Mouse (Mus musculus) thymus, postnatal 14 days (tissue): ENCODE measurements around the gene Ttn.

Experiments used
- DNase-seq: peaks from one replicate; pipeline ENCODE4 v3.0.0; 2021

Gene Ttn

DNA sequence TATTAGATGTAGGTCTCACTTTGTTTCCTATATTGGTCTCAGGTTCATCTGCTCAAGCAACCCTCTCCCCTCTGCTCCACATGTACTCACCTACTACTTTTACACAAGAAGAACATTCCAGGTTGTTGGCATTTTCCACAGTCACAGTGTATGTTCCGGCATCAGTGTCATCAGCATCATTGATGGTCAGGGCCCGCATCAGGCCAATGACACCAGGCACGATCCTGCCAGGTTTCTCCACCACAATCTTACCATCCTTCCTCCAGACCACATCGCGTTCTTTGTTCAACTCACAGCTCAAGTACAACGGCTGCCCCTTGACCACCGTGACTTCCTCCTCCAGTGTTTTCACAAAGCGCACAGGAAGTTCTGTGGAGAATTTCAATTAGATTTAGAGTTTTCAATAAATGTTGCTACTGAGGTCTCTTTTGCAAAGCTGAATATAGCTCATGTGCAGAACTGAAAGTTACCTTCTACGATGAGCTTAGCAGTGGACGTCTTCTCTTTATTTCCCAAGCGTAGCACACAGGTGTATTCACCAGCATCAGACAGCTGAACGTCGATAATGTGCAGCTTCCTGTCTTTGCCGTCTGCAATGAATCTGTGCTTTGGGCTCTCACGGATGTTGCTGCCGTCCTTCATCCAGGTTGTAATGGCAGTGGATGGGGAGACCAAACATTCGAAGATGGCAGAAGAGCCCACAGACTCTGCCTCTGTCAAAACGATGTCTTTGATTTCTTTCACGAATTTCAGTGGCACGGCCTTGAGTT, 168.1 kb downstream of the Ttn start:
- DNase-seq = no peak

DNA sequence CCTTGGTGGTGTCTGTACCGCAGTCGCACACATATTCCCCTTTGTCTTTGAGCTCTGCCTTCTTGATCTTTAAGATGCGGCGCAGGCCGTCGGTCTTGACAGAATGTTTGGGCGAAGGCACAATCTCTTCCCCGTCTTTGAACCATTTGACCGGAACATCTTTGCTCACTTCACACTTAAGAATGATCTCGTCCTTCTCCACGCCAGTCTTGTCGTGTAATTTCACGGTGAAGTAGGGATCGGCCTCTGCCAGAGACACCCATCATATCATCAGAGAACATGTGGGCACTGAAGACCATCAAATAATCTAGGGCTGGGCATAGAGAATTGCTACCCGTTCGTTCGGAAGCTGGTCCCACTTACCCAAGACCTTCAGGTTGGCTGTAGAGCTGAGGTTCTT, 171.2 kb downstream of the Ttn start:
- DNase-seq = no peak

DNA sequence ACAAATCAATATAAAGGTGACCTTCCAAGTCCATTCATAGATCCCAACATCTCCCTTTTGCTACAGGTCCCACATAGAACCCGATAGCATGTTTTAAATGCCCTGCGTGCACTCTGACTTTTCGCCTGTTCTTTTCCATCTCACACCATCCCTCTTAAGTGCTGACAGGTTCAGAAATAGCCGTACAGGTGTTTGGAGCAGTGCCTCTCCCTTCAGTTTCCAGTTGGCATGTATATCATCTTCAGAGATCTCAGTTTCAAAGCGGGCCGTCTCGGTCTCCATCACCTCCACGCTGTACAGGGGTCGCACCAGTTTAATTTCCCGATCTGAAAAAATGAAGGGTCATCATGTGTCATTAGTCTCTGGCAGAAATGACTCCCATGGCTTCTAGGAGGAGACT, 174.0 kb downstream of the Ttn start:
- no peak for DNase-seq

DNA sequence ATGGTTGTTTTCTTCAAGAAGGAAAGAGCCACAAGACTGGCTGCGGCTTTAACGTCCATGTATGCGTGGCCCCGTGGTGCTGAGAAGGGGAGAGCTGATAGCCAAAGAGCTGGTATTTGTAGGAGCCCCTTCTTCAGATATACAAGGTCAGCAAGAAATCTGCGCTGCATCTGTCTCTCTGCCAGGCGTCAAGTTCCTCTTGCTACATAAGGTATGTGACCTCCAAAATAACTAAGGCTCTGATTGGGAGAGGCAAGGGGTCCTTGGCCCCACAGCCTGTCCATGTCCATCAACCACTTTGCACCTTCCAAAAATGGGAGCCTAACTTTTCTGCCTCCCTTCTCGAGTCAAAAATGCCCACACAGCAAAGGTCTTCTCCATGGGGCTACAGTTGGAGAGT, 175.1 kb downstream of the Ttn start:
- no peak for DNase-seq

DNA sequence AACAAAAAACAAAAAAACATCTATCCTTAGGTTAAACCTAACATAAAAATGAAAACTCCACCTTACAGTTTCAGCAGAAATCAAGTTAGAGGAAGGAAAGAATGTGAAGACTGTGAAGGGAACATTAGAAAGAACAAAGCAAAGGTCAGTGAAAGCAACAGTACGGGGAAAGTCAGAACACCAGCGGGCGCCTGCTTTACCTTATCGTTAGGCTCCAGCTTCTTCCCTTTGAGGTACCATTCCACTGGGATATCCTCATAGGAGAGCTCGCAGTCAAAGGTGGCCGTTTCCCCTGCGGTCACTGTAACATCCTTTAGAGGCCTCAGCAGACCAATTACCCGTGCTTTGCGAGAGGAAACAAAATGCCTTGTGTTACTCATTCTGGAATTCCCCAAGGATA, 175.5 kb downstream of the Ttn start:
- DNase-seq = no peak

DNA sequence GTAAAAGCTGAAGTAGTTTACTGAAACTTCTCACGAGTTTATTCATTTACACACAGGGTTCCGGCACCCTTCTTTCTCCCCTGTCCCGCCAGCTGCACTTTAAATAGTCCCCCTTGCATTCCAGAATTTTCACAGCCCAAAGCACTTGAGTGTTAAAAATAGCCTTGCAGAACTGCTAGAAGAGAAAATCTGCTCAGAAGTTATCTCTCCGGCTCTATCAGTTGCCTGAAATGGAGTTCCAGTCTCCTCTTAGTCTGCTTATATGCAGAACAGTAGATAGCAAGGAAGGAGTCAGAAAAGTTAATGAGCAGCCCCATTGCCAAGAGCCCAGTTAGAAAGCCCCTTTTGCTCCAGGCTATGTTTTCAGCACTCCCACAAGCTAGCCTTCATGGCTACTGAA, 176.0 kb downstream of the Ttn start:
- DNase-seq = no peak

DNA sequence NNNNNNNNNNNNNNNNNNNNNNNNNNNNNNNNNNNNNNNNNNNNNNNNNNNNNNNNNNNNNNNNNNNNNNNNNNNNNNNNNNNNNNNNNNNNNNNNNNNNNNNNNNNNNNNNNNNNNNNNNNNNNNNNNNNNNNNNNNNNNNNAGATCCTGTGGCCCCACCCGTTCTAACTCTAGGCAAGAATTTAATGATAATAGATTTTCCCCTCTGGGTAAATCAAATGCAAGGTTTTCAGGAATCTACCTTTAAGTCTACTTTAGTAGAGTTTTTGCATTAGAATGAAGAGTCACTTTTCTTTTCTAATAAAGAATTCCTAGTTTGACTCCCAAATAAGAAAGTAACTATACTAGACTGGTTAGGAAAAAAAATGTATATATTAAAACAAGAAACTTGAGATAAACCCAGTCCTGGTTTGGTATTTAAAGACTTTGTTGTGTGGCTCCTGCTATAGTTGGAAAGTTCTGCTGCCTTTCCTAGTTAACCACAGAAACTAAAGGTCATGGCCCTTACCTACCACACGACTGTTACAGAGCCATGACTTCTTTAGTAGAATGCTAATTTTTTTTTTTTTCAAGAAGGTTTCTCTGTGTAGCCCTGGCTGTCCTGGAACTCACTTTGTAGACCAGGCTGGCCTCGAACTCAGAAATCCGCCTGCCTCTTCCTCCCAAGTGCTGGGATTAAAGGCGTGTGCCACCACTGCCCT, 177.0 kb downstream of the Ttn start:
- DNase-seq = no peak

DNA sequence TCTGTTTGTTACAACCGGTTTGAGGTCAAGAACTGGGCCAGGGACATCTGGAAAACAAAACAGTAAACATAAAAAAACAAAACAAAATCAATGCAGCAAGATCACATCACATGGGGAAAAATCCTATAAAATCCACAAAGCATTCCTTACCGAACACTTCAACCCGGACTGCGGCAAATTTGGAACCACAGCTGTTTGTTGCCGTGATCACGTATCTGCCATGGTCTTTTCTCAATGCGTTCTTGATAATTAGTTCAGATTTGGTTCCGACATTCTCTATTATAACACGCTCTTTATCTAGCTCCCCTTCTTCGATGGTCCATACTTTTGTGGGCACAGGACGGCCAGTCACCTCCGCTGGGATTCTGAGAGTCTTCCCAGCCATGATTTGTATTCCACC, 198.2 kb downstream of the Ttn start:
- no peak for DNase-seq

DNA sequence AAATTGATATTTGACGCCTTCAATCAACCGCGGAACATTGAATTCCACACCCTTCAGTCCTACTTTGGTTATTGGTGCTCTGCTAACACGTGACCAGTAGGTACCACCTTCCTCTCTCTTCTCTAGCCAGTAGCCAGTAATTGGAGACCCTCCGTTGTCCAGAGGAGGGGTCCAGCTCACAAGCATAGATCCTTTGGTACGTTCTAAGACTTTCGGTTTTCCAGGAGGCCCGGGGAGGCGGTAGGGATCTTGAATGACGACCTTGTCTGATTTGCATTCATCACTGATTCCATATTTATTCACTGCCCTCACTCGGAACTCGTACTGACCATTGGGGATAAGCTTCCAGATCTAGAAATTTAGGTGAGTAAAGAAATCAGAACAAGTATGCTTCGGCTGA, 201.6 kb downstream of the Ttn start:
- no peak for DNase-seq

DNA sequence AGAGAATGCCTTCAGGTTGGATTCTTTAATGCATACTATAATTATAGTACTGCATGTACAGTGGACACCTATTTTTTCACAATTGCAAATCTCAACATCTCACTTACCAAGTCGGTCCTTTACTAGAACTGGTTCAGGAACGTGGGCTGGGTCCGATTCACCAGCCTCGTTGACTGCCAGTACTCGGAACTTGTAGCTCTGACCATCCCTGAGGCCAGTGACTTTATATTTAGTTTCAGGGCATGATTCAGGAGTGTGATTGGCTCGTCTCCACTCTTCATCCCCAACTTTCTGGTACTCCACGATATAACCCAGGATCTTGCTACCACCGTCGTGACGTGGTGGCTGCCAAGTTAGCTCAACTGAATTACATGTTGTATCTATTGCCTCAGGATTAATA, 212.5 kb downstream of the Ttn start:
- DNase-seq = no peak

DNA sequence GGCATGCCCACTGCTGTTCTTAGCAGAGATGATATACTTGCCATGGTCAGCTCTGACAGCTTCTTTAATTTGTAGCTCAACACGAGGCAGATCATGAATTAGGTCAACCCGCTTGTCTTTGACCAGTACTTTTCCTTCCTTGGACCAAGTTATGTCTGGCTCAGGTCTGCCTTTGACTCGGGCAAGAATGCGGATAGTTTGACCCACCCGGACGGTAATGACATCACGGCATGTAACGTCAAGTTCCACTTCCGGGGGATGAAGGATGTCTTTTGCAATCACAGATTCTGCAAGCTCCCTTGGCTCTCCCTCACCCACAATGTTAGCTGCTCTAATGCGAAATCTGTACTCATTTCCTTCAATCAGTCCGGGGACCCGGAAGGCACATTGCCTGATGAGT, 215.1 kb downstream of the Ttn start:
- no peak for DNase-seq

DNA sequence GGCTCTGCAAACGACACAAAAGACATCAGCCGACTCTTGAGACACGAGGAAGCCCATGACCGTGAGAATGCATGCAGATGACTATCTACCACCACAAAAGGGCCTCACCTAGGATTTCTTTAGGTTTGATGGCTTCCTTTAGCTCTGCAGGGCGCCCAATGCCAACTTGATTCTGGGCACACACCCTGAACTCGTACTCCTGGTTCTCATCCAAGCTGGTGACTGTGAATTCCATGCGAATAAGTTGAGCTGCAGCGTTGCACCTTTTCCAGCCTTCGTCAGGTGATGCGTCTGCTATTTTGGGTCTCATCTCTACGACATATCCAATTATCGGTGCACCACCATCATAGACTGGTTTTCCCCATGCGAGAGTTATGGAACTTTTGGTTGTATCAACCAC, 217.8 kb downstream of the Ttn start:
- DNase-seq = no peak

DNA sequence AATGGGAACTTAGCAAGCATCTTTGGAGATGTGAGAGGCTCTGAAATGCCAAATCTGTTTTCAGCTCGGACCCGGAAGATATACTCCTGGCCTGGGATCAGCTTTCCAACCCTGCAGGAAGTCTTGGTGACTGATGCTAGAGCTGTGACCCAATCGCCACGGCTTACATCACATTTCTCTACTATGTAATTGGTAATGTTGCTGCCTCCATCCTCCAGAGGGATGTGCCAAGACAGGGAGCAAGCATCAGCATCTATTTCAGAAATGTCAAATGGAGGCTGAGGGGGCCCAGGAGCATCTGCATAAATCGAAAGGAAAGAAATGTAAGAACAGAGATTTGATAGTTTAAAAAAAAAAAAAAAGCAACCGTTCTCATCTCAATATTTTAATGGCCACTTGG, 220.2 kb downstream of the Ttn start:
- no peak for DNase-seq

DNA sequence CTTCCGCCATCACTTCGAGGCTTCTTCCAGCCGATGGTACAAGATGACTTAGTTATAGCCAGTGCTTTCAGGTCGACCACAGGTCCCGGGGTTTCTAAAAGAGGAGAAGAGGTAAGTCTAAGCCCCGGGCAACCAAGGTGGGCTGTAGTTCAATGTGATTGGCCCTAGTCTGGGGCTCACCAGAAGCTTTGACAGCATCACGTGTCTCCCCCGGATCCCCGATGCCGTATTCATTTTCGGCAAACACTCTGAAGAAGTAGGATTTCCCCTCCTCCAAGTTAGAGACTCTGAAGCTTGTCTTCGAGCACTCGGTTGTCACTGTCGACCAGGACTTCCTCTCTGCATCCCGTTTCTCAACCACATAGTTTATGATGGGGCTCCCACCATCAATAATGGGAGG, 225.9 kb downstream of the Ttn start:
- no peak for DNase-seq

DNA sequence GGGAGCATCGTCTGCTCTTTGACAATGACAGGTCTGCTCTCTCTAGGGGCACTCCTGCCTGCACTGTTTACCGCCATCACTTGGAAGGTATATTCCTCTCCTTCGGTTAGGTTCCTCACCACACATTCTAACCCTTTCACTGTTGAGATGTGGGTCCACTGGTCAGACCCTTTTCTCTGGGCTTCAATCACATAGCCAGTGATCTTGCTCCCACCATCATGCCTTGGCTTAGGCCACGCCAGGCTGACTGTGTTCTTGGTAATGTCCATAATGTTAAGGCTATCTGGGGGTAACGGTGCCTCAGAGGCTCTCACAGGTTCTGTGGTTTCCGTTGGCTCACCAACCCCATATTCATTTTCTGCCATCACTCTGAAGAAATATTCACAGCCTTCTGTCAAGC, 230.4 kb downstream of the Ttn start:
- no peak for DNase-seq

DNA sequence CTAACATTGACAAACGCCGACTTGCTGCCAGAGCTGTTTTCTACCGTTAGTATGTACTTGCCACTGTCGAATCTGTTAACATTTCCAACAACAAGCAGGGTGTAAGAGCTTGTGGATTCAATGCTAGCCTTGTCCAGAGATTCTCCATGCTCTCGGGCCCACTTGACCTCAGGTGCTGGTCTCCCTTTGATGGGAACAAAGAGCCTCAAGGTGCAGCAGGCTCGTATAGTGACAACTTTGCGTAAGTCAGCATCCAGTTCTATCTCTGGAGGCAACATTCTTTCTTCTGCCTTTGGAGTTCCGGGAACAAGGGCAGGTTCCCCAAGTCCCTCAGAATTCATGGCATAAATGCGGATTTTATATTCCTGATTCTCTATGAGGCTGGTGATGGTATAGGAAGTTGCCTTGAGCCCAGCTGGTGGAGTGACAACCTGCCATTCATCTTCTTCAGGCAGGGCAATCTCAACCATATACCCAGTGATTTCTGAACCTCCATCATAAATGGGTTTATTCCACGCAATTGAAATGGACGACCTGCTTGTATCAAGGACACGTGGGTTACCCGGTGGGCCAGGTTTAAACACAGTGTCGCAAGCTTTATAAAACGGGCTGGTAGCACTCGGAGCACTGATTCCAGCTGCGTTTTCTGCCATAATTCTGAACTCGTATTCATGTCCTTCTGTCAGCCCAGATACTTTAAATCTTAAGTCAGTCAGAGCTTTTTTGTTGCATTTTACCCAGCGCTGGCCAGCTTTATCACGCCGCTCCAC, 232.8 kb downstream of the Ttn start:
- DNase-seq = no peak

DNA sequence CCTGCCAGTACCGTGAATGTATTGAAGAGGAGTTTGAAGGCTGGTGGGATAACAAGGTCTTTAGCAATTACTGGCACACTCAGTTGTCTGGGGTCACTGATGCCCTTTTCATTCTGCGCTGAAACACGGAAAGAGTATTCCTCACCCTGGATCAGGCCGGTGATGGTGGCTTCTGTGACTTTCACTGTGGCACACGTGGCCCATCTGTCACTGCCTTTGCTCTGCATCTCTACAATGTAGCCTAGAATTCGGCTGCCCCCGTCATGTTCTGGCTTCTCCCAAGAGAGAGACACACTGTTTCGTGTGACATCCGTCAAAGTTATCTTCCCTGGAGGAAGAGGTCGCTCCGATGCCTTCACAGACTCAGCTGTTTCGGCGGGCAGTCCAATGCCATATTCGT, 233.7 kb downstream of the Ttn start:
- DNase-seq = no peak

DNA sequence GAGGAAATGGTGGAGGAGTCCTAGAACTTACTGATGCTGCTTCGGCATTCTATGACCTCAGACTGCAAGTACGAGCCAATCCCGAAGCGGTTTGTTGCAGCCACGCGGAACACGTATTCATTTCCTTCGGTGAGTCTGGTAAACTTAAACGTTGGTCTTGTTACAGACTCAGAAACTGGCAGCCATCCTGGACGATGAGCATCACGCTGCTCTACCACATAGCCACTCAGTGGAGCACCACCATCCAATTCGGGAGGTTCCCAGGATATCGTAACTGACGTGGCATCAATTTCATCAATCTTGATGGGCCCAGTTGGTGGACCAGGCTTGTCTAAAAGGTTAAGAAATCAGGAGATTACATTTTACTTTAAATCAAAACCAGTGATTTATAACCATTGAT, 262.7 kb downstream of the Ttn start:
- no peak for DNase-seq

DNA sequence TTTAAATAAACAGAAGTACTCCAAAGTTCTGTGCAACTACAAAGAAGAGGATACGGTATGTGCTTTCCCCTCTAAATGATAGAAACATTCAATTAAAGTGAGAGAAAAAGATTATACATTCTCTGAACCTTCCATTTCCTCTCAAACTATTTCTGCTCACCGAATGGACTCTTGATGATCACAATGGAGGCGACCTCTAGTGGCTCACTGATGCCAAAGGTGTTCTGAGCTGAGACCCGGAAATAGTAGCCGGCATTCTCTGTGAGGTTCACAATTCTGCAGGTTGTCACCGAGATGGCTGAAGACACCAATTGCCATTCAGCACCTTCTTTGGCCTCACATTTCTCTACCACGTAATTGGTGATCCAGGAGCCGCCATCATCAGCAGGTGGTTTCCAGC, 267.4 kb downstream of the Ttn start:
- no peak for DNase-seq

DNA sequence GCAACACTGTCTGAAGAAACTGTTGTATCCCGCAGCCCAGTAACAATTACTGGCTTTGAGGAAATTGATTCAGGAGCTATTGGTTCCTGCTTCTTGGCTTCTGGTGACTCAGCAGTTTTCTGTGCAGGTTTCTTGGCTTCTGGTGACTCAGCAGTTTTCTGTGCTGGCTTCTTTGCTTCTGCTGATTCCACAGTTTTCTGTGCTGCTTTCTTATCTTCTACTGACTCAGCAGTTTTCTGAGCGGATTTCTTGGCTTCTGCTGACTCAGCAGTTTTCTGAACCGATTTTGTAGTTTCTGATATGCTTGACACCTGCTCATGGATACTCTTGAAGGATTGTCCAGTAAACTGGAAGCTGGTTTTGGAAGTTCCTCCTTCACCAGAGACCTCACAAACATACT, 273.8 kb downstream of the Ttn start:
- DNase-seq = no peak

DNA sequence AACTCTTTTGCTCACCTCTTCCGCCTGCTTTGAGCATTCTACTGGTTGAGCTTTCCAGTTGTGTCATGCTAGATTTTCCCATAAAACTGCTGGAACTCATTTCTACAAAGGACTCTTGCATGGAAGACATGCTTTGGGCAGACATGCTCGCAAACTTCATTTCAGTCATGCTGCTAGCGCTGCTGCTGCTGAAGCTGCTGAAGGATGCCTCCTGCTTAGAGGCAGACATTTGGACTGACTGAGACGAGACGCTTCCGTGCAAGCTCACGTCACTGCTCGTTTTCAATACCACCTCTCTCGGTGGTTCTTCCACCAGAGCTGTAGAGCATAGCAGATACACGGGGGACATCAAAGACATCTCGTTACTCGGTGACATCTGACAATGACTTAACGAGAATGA, 276.7 kb downstream of the Ttn start:
- DNase-seq = no peak

DNA sequence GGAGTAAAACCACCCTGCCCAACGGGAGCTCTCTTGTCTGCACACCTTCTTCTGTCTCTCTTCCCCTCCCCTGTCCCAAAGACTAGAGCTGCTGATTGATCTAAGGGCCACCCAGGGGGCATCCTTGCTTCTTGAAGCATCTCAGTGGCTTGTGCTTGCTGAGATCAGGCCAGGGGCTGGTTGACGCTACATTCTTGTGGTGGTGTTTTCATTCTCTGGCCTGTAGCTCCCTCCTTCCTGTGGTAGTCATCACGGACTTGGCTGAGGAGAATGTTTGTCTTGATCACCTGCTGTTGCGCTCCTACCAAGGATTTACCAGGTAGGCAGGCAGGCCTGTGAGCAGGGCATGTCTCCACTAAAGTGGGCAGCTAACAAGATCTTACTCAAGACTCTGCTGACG, 279.6 kb downstream of the Ttn start:
- DNase-seq = no peak

DNA sequence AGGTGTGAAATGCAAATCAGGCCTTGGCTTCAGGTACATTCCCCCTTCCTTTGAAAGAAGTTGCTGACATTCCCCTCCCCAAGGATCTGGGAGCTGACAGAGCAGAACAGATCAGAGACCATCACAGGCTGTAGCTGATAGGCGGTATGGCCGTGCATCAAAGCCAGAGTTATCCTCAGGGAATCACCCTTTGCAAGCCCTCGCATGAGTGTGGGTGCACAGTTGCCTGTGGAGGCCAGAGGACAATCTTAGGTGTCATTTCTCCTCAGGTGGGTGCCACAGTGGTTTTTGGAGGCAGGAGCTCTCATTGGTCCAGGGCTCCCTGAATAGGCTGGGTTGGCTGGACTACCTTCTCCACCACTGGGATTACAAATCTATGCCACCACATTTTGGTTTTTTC, 280.2 kb downstream of the Ttn start:
- DNase-seq = no peak

DNA sequence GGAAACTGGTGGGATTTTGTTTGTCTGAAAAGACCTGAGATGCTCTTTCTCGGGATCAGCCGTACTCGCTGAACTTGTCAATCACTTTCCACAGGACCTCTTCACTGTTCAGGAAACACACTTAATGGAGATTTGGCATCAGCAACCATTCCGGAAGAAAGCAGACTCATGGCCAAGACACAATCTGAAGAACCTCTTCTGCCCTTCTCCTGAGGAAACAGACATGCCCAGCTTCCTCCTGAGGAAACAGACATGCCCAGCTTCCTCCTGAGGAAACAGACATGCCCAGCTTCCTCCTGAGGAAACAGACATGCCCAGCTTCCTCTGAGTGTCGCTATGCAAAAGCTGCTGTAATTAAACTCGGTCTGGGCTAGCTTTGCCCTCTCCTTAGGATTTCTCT, 287.1 kb downstream of the Ttn start:
- DNase-seq = no peak
